Mouse (Mus musculus): ENCODE results near the gene Wdr20. TPM values are rescaled to one million over a fixed set of nuclear protein-coding genes. Genes with fewer than 3 reads are reported as not detected.

The Wdr20 gene
- total and polyA plus RNA-seq, 3 experiments, result 18.8 to 25.8 TPM; not detected in 1

- H3K79me2 ChIP-seq (ENCODE audit: control insufficient read depth, insufficient read depth, low read length, poor library complexity), result peaks cover 3% of the 10 kb centered on the region; the same call in 1 of the 2 replicates
- DNase-seq (ENCODE audit: low read depth, low spot score), result peak; percentile 28
- H3K4me1 ChIP-seq (ENCODE audit: control insufficient read depth in 1 of 2, insufficient read depth in 2 of 2, low read length in 2 of 2), result peaks cover 5 to 29% of the 10 kb centered on the region in 2 experiments
- no peaks in the 10 kb centered on the region for H3K9me3 ChIP-seq (replicated peaks; ENCODE audit: insufficient read depth, low read length)
- peaks cover 2 to 20% of the 10 kb centered on the region in 2 experiments for H3K36me3 ChIP-seq (ENCODE audit: control insufficient read depth in 1 of 2, insufficient read depth in 2 of 2, low read length in 2 of 2)
- no peak overlapping the region for H3K9ac ChIP-seq (ENCODE audit: control insufficient read depth, low read depth, low read length, poor library complexity, severe bottlenecking)
- H3K27ac ChIP-seq (ENCODE audit: control insufficient read depth, low read depth, low read length), result no peak overlapping the region
- no peak overlapping the region for H3K4me3 ChIP-seq (ENCODE audit: control insufficient read depth in 1 of 2, insufficient read depth in 1 of 2, low read depth in 2 of 2, low read length in 2 of 2)
- H3K27me3 ChIP-seq (ENCODE audit: control insufficient read depth in 1 of 2, insufficient read depth in 2 of 2, low read length in 2 of 2), result no peaks in the 10 kb centered on the region
- TF ChIP-seq CHD2 (IDR thresholded peaks at IDR 0.05; ENCODE audit: low read length) (no peak), SIN3A (IDR thresholded peaks at IDR 0.05; ENCODE audit: low read length) (no peak), POLR2AphosphoS5 (IDR thresholded peaks at IDR 0.05; ENCODE audit: borderline replicate concordance, low read depth, low read length) (no peak), MEF2A (IDR thresholded peaks at IDR 0.05; ENCODE audit: extremely low read depth, insufficient replicate concordance, low read depth, low read length, poor library complexity, severe bottlenecking) (no peak), HCFC1 (IDR thresholded peaks at IDR 0.05; ENCODE audit: low read depth, low read length) (no peak), BHLHE40 (IDR thresholded peaks at IDR 0.05; ENCODE audit: borderline replicate concordance, low read depth, low read length) (no peak), GABPA (IDR thresholded peaks at IDR 0.05; ENCODE audit: low read depth, low read length) (no peak), CHD1 (IDR thresholded peaks at IDR 0.05; ENCODE audit: low read depth, low read length) (no peak), RCOR1 (IDR thresholded peaks at IDR 0.05; ENCODE audit: low read depth, low read length) (no peak), TCF12 (IDR thresholded peaks at IDR 0.05; ENCODE audit: low read depth, low read length) (no peak), MAFK (IDR thresholded peaks at IDR 0.05; ENCODE audit: borderline replicate concordance, low read depth, low read length) (no peak), POLR2A (IDR thresholded peaks at IDR 0.05; ENCODE audit: control insufficient read depth in 1 of 2, insufficient read depth in 1 of 2, low read depth in 1 of 2, low read length in 2 of 2, poor library complexity in 1 of 2) (no peak), JUND (IDR thresholded peaks at IDR 0.05; ENCODE audit: low read depth, low read length) (no peak), MYC (IDR thresholded peaks at IDR 0.05; ENCODE audit: low read depth, low read length) (no peak), ZKSCAN1 (IDR thresholded peaks at IDR 0.05; ENCODE audit: low read depth, low read length) (no peak), ZMIZ1 (IDR thresholded peaks at IDR 0.05; ENCODE audit: low read depth, low read length) (no peak), SMC3 (IDR thresholded peaks at IDR 0.05; ENCODE audit: low read depth, low read length) (no peak), GATA1 (IDR thresholded peaks at IDR 0.05; ENCODE audit: low read depth, low read length) (no peak), ETS1 (IDR thresholded peaks at IDR 0.05; ENCODE audit: low read depth, low read length) (no peak), MAX (IDR thresholded peaks at IDR 0.05; ENCODE audit: low read length) (no peak)
Measured at GRCm38 (mm10) chr12:110779296-110779695, 41.6 kb downstream of the Wdr20 start.

- no peak for DNase-seq (ENCODE audit: low read depth, low spot score)
- Histone ChIP-seq H3K9ac (ENCODE audit: control insufficient read depth, low read depth, low read length, poor library complexity, severe bottlenecking) (no peak overlapping the region), H3K79me2 (ENCODE audit: control insufficient read depth, insufficient read depth, low read length, poor library complexity) (peaks cover 3% of the 10 kb centered on the region; the same call in 1 of the 2 replicates), H3K4me3 (ENCODE audit: control insufficient read depth in 1 of 2, insufficient read depth in 1 of 2, low read depth in 2 of 2, low read length in 2 of 2) (no peak overlapping the region), H3K36me3 (ENCODE audit: control insufficient read depth in 1 of 2, insufficient read depth in 2 of 2, low read length in 2 of 2) (peaks cover 2 to 15% of the 10 kb centered on the region in 2 experiments), H3K27me3 (ENCODE audit: control insufficient read depth in 1 of 2, insufficient read depth in 2 of 2, low read length in 2 of 2) (no peaks in the 10 kb centered on the region), H3K27ac (ENCODE audit: control insufficient read depth, low read depth, low read length) (no peak overlapping the region), H3K4me1 (ENCODE audit: control insufficient read depth in 1 of 2, insufficient read depth in 2 of 2, low read length in 2 of 2) (peaks cover 5 to 19% of the 10 kb centered on the region in 2 experiments), H3K9me3 (replicated peaks; ENCODE audit: insufficient read depth, low read length) (no peaks in the 10 kb centered on the region)
- TF ChIP-seq E2F4 (IDR thresholded peaks at IDR 0.05; ENCODE audit: borderline replicate concordance, low read depth, low read length), result no peak
- TF ChIP-seq EP300 (IDR thresholded peaks at IDR 0.05; ENCODE audit: low read depth in 1 of 2, low read length in 2 of 2), result no peak
- no peak for TF ChIP-seq GATA1 (IDR thresholded peaks at IDR 0.05; ENCODE audit: low read depth, low read length)
- no peak for TF ChIP-seq HCFC1 (IDR thresholded peaks at IDR 0.05; ENCODE audit: low read depth, low read length)
- TF ChIP-seq USF2 (IDR thresholded peaks at IDR 0.05; ENCODE audit: borderline replicate concordance in 1 of 2, insufficient read depth in 1 of 2, low read depth in 1 of 2, low read length in 2 of 2), result no peak
- no peak for TF ChIP-seq RAD21 (IDR thresholded peaks at IDR 0.05; ENCODE audit: low read depth, low read length)
- TF ChIP-seq MEF2A (IDR thresholded peaks at IDR 0.05; ENCODE audit: extremely low read depth, insufficient replicate concordance, low read depth, low read length, poor library complexity, severe bottlenecking), result no peak
- no peak for TF ChIP-seq NRF1 (IDR thresholded peaks at IDR 0.05; ENCODE audit: insufficient read depth, low read depth, low read length, poor library complexity, severe bottlenecking)
Measured at GRCm38 (mm10) chr12:110781181-110781580, 43.4 kb downstream of the Wdr20 start.

All from MEL (cell line).